Mouse (Mus musculus): Measurements from ENCODE around the gene Fmo1. TPM values are rescaled to one million over a fixed set of nuclear protein-coding genes. Genes with fewer than 3 reads are reported as not detected.

The Fmo1 gene
- total RNA-seq (2021), result 10 to 100 TPM; 10.8 to 13.9 TPM

GRCm38 (mm10) chr1:162866280-162866681, at the start of gene Fmo1:
TSS of gene Fmo1 (minus strand) at chr1:162866610.
- DNase-seq (ENCODE audit: low spot score in 2 of 2), result no peak
- intact Hi-C loops (cut with DNase I), result no loop called here

- no peak for DNase-seq (ENCODE audit: low spot score in 2 of 2)
- intact Hi-C loops (cut with DNase I), result no loop called here
Measured at GRCm38 (mm10) chr1:162914932-162915556, 48.6 kb upstream of the Fmo1 start.

GRCm38 (mm10) chr1:162912085-162912484, 45.7 kb upstream of the Fmo1 start:
- intact Hi-C loops (cut with DNase I), result no loop called here
- DNase-seq (ENCODE audit: low spot score in 2 of 2), result no peak

GRCm38 (mm10) chr1:162901879-162902278, 35.5 kb upstream of the Fmo1 start:
- DNase-seq (ENCODE audit: low spot score in 2 of 2), result no peak
- intact Hi-C loops (cut with DNase I), result no loop called here

GRCm38 (mm10) chr1:162897838-162898811, 31.7 kb upstream of the Fmo1 start, which contains the start of gene Fmo2:
TSS of gene Fmo2 (minus strand) at chr1:162898726.
- no peak for DNase-seq (ENCODE audit: low spot score in 2 of 2)
- intact Hi-C loops (cut with DNase I), result loop anchor here (2.0 kb wide), 1 partner anchor 159 kb away; no protein-coding TSS in a partner anchor

- intact Hi-C loops (cut with DNase I), result loop anchor here (1.0 to 2.0 kb wide), 2 partner anchors 161 to 174 kb away; no protein-coding TSS in a partner anchor
- DNase-seq (ENCODE audit: low spot score in 2 of 2), result peak; percentile 17 to 56
Measured at GRCm38 (mm10) chr1:162895900-162896299, 29.5 kb upstream of the Fmo1 start.

- intact Hi-C loops (cut with DNase I), result no loop called here
- no peak for DNase-seq (ENCODE audit: low spot score in 2 of 2)
Measured at GRCm38 (mm10) chr1:162893014-162893413, 26.6 kb upstream of the Fmo1 start.

- DNase-seq (ENCODE audit: low spot score in 2 of 2), result no peak
- intact Hi-C loops (cut with DNase I), result no loop called here
Measured at GRCm38 (mm10) chr1:162891980-162892451, 25.6 kb upstream of the Fmo1 start.

- DNase-seq (ENCODE audit: low spot score in 2 of 2), result no peak
- intact Hi-C loops (cut with DNase I), result no loop called here
Measured at GRCm38 (mm10) chr1:162888646-162889045, 22.2 kb upstream of the Fmo1 start.

- no peak for DNase-seq (ENCODE audit: low spot score in 2 of 2)
- intact Hi-C loops (cut with DNase I), result no loop called here
Measured at GRCm38 (mm10) chr1:162887644-162888043, 21.2 kb upstream of the Fmo1 start.

GRCm38 (mm10) chr1:162886138-162886816, 19.9 kb upstream of the Fmo1 start:
- no peak for DNase-seq (ENCODE audit: low spot score in 2 of 2)
- intact Hi-C loops (cut with DNase I), result no loop called here

- DNase-seq (ENCODE audit: low spot score in 2 of 2), result no peak
- intact Hi-C loops (cut with DNase I), result no loop called here
Measured at GRCm38 (mm10) chr1:162882681-162883080, 16.3 kb upstream of the Fmo1 start.

GRCm38 (mm10) chr1:162879595-162880369, 13.4 kb upstream of the Fmo1 start:
- intact Hi-C loops (cut with DNase I), result no loop called here
- peak in 1 of 2 experiments; percentile 28 for DNase-seq (ENCODE audit: low spot score in 2 of 2)

- DNase-seq (ENCODE audit: low spot score in 2 of 2), result no peak
- intact Hi-C loops (cut with DNase I), result no loop called here
Measured at GRCm38 (mm10) chr1:162875091-162875490, 8.7 kb upstream of the Fmo1 start.

GRCm38 (mm10) chr1:162871701-162872311, 5.4 kb upstream of the Fmo1 start:
- intact Hi-C loops (cut with DNase I), result no loop called here
- no peak for DNase-seq (ENCODE audit: low spot score in 2 of 2)

- DNase-seq (ENCODE audit: low spot score in 2 of 2), result no peak
- intact Hi-C loops (cut with DNase I), result no loop called here
Measured at GRCm38 (mm10) chr1:162870978-162871377, 4.6 kb upstream of the Fmo1 start.

GRCm38 (mm10) chr1:162867396-162867795, 986 bp upstream of the Fmo1 start:
- intact Hi-C loops (cut with DNase I), result no loop called here
- DNase-seq (ENCODE audit: low spot score in 2 of 2), result no peak

- intact Hi-C loops (cut with DNase I), result no loop called here
- DNase-seq (ENCODE audit: low spot score in 2 of 2), result no peak
Measured at GRCm38 (mm10) chr1:162865493-162865830, 948 bp downstream of the Fmo1 start.

Measured in left cerebral cortex, postnatal 36 days (tissue).